Mouse (Mus musculus): ENCODE results near the gene Map2k5. TPM values are rescaled to one million over a fixed set of nuclear protein-coding genes. Genes with fewer than 3 reads are reported as not detected.
A peak's percentile ranks its signal among the peaks of the same experiment; 100 is the strongest.

Gene Map2k5
- total and polyA plus RNA-seq, 2 experiments from 2014 or later = 22.4 to 32.7 TPM

DNA sequence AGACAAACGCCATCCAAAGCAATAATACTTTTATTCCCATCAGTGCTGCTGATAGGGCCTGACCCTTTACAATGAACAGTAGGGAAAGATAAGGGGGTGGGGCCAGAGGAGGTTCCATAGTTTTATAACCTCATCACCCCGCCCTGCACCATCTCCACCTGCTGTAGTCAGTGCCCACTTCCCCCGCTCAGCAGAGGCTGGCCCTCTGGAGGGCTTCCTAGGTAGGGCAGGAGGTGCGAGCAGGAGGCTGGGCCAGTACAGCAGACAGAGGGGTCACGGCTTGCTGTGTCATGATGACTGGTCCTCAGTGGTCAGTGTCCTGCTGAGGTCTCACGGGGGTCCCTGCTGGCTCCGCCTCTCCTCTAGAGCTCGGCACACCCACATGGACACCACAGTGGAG lies 213.9 kb downstream of the Map2k5 start:
- H3K27me3 ChIP-seq (ENCODE audit: insufficient read depth, low read length) = no peaks in the 10 kb centered on the region
- no peak for DNase-seq (ENCODE audit: low spot score)
- ATAC-seq (ENCODE audit: low FRiP score) = no peak

DNA sequence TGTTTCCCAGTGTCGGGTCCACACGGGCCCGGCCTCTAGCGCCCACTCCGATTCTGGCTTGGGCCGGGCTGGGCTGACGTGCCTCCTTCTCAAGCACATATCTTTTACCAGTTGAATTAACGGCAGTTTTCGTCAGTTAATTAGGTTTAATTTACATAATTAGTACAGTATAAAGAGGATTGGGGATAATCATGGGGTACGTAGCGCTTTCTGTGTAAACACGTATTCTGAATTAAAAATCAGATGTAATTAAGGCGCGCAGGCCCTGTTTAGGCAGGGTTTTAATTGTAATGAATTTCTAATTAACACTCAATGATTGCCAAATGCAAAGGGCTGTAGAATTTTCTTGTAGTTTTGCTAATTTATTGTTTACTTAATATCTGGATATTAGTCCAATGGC lies 225.8 kb downstream of the Map2k5 start:
- Histone ChIP-seq H3K9ac (replicated peaks; ENCODE audit: low read length, poor library complexity, severe bottlenecking) (no peak overlapping the region), H3K27me3 (ENCODE audit: insufficient read depth, low read length) (peaks cover 55% of the 10 kb centered on the region), H3K4me3 (ENCODE audit: low read depth, low read length) (no peak overlapping the region), H3K27ac (ENCODE audit: low read depth, low read length) (no peak overlapping the region), H3K9me3 (ENCODE audit: low read length) (no peaks in the 10 kb centered on the region), H3K4me1 (ENCODE audit: insufficient read depth, low read length) (0 out of 2 replicates have a peak, but pooled peaks cover 4% of the 10 kb centered on the region), H3K36me3 (ENCODE audit: insufficient read depth, low read length) (no peaks in the 10 kb centered on the region), H3K4me2 (ENCODE audit: low read depth, low read length, poor library complexity, severe bottlenecking) (no peak overlapping the region)
- ATAC-seq (ENCODE audit: low FRiP score) (no peak), DNase-seq (ENCODE audit: low spot score) (no peak)
- 22% methylated on average over 14 of the region's 14 CpGs for WGBS
- TF ChIP-seq CTCF (IDR thresholded peaks at IDR 0.05) = no peak

More for the DNA sequence above, 213.9 kb downstream of the Map2k5 start:
- no peaks in the 10 kb centered on the region for H3K36me3 ChIP-seq (ENCODE audit: insufficient read depth, low read length)
- H3K4me3 ChIP-seq (ENCODE audit: low read depth, low read length) = no peak overlapping the region
- H3K9ac ChIP-seq (replicated peaks; ENCODE audit: low read length, poor library complexity, severe bottlenecking) = no peak overlapping the region
- H3K4me1 ChIP-seq (ENCODE audit: insufficient read depth, low read length) = no peaks in the 10 kb centered on the region
- no peak overlapping the region for H3K4me2 ChIP-seq (ENCODE audit: low read depth, low read length, poor library complexity, severe bottlenecking)
- H3K27ac ChIP-seq (ENCODE audit: low read depth, low read length) = no peak overlapping the region
- TF ChIP-seq CTCF (IDR thresholded peaks at IDR 0.05) = no peak
- H3K9me3 ChIP-seq (ENCODE audit: low read length) = no peaks in the 10 kb centered on the region
- 83% methylated on average over 8 of the region's 8 CpGs for WGBS

DNA sequence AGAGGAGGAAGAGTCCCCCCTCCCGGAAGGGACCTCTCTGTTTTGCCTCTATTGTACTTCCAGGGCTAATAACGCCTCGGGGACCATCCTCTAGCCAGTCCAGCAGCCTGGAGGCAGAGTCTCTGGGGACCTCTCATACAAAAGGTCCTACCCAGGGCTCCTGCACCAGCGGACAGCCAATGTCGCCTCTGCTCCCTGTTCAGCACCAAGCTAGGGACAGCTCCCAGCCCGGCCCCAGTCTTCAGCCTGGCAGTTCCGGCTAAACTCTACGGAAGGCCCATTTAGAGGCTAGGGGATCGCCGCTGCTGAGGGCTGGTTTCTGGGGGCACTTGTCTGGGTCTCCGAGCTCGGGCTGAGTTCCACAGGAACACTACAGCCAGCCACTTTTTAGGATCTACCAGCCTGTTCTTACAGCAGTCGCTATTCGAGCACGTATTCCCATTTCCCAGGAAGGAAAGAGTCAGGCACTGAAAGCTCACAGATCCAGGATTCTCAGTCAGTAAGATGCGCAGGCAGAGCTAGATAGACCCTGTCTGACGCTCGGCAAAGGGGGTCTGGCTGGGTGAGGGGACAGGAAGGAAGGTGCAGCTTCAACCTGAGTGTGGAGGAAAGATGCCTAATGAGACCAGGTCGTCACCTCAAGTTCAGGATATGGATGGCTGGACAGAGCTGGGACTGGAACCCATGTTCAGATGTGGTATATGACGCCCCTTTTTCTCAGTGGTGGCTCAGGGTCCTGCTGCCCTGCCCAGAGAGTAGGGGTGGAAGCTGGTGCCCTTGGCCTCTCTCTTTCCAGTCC lies 226.4 kb downstream of the Map2k5 start:
- no peaks in the 10 kb centered on the region for H3K9me3 ChIP-seq (ENCODE audit: low read length)
- ATAC-seq (ENCODE audit: low FRiP score) (no peak), DNase-seq (ENCODE audit: low spot score) (peak; percentile 65)
- no peak overlapping the region for H3K9ac ChIP-seq (replicated peaks; ENCODE audit: low read length, poor library complexity, severe bottlenecking)
- H3K4me3 ChIP-seq (ENCODE audit: low read depth, low read length) = no peak overlapping the region
- H3K27ac ChIP-seq (ENCODE audit: low read depth, low read length) = no peak overlapping the region
- 0 out of 2 replicates have a peak, but pooled peaks cover 4% of the 10 kb centered on the region for H3K4me1 ChIP-seq (ENCODE audit: insufficient read depth, low read length)
- no peaks in the 10 kb centered on the region for H3K36me3 ChIP-seq (ENCODE audit: insufficient read depth, low read length)
- peaks cover 62% of the 10 kb centered on the region for H3K27me3 ChIP-seq (ENCODE audit: insufficient read depth, low read length)
- 1% methylated on average over 20 of the region's 20 CpGs for WGBS
- no peak overlapping the region for H3K4me2 ChIP-seq (ENCODE audit: low read depth, low read length, poor library complexity, severe bottlenecking)
- TF ChIP-seq CTCF (IDR thresholded peaks at IDR 0.05) = no peak

DNA sequence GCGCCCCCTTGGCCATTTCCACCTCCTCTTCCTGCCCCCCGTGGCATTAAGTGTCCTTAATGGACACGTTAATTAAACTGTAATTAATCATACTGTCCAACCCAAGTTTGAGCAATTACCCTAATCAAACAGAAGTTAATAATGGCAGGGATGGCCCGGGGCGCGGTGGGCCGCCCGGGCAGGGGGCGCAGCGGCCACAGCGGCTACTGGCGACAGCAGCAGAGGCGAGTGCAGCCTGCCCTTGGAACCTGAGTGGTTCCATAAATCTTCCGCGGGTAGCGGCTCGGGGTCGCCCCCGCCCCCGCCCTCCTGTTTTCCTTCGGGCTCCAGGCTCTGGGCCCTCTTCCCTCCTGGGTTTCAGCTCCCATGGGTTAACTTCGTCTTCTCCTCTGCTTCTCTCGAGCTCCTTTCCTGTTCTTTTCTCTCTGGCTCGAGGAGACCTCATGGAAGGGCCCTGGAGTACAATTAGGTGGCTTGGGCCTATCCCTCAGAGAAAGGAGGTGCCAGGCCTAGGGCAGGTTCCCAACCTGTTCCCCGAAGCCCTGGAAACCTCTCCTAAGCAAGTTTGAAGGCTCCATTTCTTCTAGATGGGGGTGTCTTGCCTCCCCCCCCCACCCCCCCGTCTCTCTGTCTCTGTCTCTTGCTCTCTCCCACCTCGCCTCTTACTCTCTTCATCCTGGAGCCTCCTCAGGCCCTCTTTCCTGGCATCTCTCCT lies 227.5 kb downstream of the Map2k5 start:
- H3K27ac ChIP-seq (ENCODE audit: low read depth, low read length) = no peak overlapping the region
- no peak overlapping the region for H3K4me3 ChIP-seq (ENCODE audit: low read depth, low read length)
- WGBS = 4% methylated on average over 24 of the region's 27 CpGs
- no peak for TF ChIP-seq CTCF (IDR thresholded peaks at IDR 0.05)
- 0 out of 2 replicates have a peak, but pooled peaks cover 4% of the 10 kb centered on the region for H3K4me1 ChIP-seq (ENCODE audit: insufficient read depth, low read length)
- DNase-seq (ENCODE audit: low spot score) (no peak), ATAC-seq (ENCODE audit: low FRiP score) (no peak)
- H3K27me3 ChIP-seq (ENCODE audit: insufficient read depth, low read length) = peaks cover 68% of the 10 kb centered on the region
- H3K9ac ChIP-seq (replicated peaks; ENCODE audit: low read length, poor library complexity, severe bottlenecking) = no peak overlapping the region
- no peak overlapping the region for H3K4me2 ChIP-seq (ENCODE audit: low read depth, low read length, poor library complexity, severe bottlenecking)
- no peaks in the 10 kb centered on the region for H3K9me3 ChIP-seq (ENCODE audit: low read length)
- no peaks in the 10 kb centered on the region for H3K36me3 ChIP-seq (ENCODE audit: insufficient read depth, low read length)

DNA sequence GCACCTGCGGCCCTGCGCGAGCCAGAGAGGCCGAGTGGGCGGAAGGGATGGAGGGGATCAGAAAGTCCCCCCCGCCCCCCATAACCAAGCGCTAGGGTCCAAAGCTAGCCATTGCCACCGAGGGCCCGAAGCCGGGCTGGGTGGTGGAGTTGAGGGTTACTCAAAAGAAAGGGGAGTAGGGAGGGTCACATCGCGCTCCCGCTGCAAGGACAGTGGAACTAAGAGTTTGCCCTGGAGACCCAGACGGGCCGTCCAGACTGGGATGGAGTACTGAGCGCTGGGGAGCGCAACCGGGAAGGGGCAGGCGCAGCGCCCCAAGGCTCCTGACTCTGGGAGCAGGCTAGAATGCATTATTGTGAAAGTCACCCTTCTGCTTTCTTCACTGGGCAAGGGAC lies 228.3 kb downstream of the Map2k5 start:
- H3K4me2 ChIP-seq (ENCODE audit: low read depth, low read length, poor library complexity, severe bottlenecking) = peak overlapping the region; percentile 65
- ATAC-seq (ENCODE audit: low FRiP score) (no peak), DNase-seq (ENCODE audit: low spot score) (no peak)
- peaks cover 76% of the 10 kb centered on the region for H3K27me3 ChIP-seq (ENCODE audit: insufficient read depth, low read length)
- H3K9me3 ChIP-seq (ENCODE audit: low read length) = no peaks in the 10 kb centered on the region
- under 1% methylated on average over 19 of the region's 20 CpGs for WGBS
- H3K9ac ChIP-seq (replicated peaks; ENCODE audit: low read length, poor library complexity, severe bottlenecking) = no peak overlapping the region
- no peak overlapping the region for H3K27ac ChIP-seq (ENCODE audit: low read depth, low read length)
- H3K4me1 ChIP-seq (ENCODE audit: insufficient read depth, low read length) = 0 out of 2 replicates have a peak, but pooled peaks cover 4% of the 10 kb centered on the region
- H3K36me3 ChIP-seq (ENCODE audit: insufficient read depth, low read length) = no peaks in the 10 kb centered on the region
- TF ChIP-seq CTCF (IDR thresholded peaks at IDR 0.05) = no peak
- H3K4me3 ChIP-seq (ENCODE audit: low read depth, low read length) = peak overlapping the region; percentile 39
